Mouse (Mus musculus) liver, adult 2 months (tissue): Measurements from ENCODE around the gene Gm21833. TPM values are rescaled to one million over a fixed set of nuclear protein-coding genes. Genes with fewer than 3 reads are reported as not detected.

Experiments used
- DNase-seq: peaks from one replicate; pipeline ENCODE4 v3.0.0-alpha.2; 2011; ENCODE audit warnings: low read depth, low spot score; ENCODE audit errors: extremely low read depth
- H3K27ac ChIP-seq: fragments of 200-500 bp; replicated peaks from 2 replicates; pipeline ENCODE4 v1.5.1; 2012; ENCODE audit warnings: low read depth, mild to moderate bottlenecking, control low read depth, inconsistent platforms, low read length; ENCODE audit not compliant: insufficient read depth
- H3K27me3 ChIP-seq: fragments of 200-500 bp; 2 replicates; pipeline ENCODE4 v1.6.1; 2012; ENCODE audit warnings: mild to moderate bottlenecking, moderate library complexity, low read length, inconsistent platforms; ENCODE audit not compliant: control insufficient read depth, insufficient read depth
- H3K36me3 ChIP-seq: fragments of 200-500 bp; 2 replicates; pipeline ENCODE4 v1.6.1; 2012; ENCODE audit warnings: low read length, inconsistent platforms; ENCODE audit not compliant: control insufficient read depth, insufficient read depth
- H3K4me1 ChIP-seq: fragments of 200-500 bp; 2 replicates; pipeline ENCODE4 v1.6.1; 2011; ENCODE audit warnings: low read length; ENCODE audit not compliant: control insufficient read depth, insufficient read depth
- H3K4me3 ChIP-seq: fragments of 200-500 bp; 2 replicates; pipeline ENCODE4 v1.5.1; 2011; ENCODE audit warnings: low read depth, mild to moderate bottlenecking, control low read depth, low read length, moderate library complexity; ENCODE audit not compliant: insufficient read depth
- H3K79me2 ChIP-seq: fragments of 200-500 bp; 2 replicates; pipeline ENCODE4 v1.6.1; 2012; ENCODE audit warnings: inconsistent platforms, mild to moderate bottlenecking, low read length, moderate library complexity; ENCODE audit not compliant: control insufficient read depth, insufficient read depth
- H3K9ac ChIP-seq: fragments of 200-500 bp; 2 replicates; pipeline ENCODE4 v1.6.1; 2012; ENCODE audit warnings: low read depth, mild to moderate bottlenecking, control low read depth, inconsistent platforms, low read length
- CTCF ChIP-seq: fragments of 200-500 bp; IDR thresholded peaks from 2 replicates; pipeline ENCODE4 v1.5.1; 2011; ENCODE audit warnings: low read depth, low read length, control low read depth
- POLR2A ChIP-seq: fragments of 200-500 bp; IDR thresholded peaks from 2 replicates; pipeline ENCODE4 v1.6.1; 2011; ENCODE audit warnings: low read length, control low read depth; ENCODE audit not compliant: insufficient read depth; ENCODE audit errors: extremely low read depth
- WGBS: fragments of 180-500 bp; shearing (Covaris S2); methylation state at CpG from one replicate; pipeline ENCODE4 v1.1.7; 2018; 5-methylcytosine and 5-hydroxymethylcytosine counted together
- polyA plus RNA-seq: library from polyadenylated mRNA; depleted of rRNA; stranded (reverse); fragments of >200 nt; gene quantifications from 2 replicates; pipeline ENCODE4 v1.2.3, GENCODE M21; 2012
- total RNA-seq: library from RNA; depleted of rRNA; stranded (reverse); fragments of >200 nt; gene quantifications from 2 replicates; pipeline ENCODE4 v1.2.3, GENCODE M21; 2014

The Gm21833 gene
- total and polyA plus RNA-seq, 2 experiments = not detected

DNA sequence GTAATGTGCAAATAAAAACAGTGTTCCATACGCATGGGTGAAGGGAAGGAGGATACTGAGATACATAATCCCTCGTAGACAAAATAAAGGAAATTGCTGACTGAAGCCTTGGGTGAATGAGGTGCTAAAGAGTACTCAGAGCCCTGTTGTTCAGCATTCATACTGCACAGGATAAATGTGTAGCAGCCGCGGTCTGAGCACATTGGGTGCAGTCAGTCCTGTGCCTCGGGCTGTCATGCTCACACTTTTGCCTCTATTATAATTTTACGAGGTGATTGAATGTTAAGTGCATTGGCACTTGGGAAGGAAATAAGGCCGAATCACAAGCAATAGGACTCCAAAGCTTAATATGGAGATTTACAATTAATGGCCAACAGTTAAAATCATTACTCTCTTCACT is 36.4 kb downstream of the Gm21833 start:
- no peaks in the 10 kb centered on the region for H3K27me3 ChIP-seq
- no peaks in the 10 kb centered on the region for H3K4me1 ChIP-seq
- no peak overlapping the region for H3K27ac ChIP-seq
- no peak overlapping the region for H3K4me3 ChIP-seq
- no peaks in the 10 kb centered on the region for H3K36me3 ChIP-seq
- 88% methylated on average over 7 of the region's 7 CpGs for WGBS
- no peak for DNase-seq
- TF ChIP-seq POLR2A = no peak
- TF ChIP-seq CTCF = no peak
- H3K9ac ChIP-seq = no peak overlapping the region
- H3K79me2 ChIP-seq = no peaks in the 10 kb centered on the region
